Mouse (Mus musculus) cerebellum, adult 18-20 months (tissue): ENCODE measurements around the gene Lrp1.

Source experiments
- DNase-seq, 2 experiments: peaks; one replicate each; pipeline ENCODE4 v3.0.0; 2021

Gene Lrp1

GRCm38 (mm10) chr10:127496156-127496555 is 124.8 kb downstream of the Lrp1 start:
- DNase-seq, result no peak

GRCm38 (mm10) chr10:127492118-127492517 is 128.8 kb downstream of the Lrp1 start:
- DNase-seq, result no peak

- DNase-seq, result peak; percentile 53 to 58
Observed at GRCm38 (mm10) chr10:127491128-127491512, 129.8 kb downstream of the Lrp1 start.

- DNase-seq, result no peak
Observed at GRCm38 (mm10) chr10:127490160-127491127, 130.5 kb downstream of the Lrp1 start.

GRCm38 (mm10) chr10:127488856-127489255 is 132.1 kb downstream of the Lrp1 start:
- no peak for DNase-seq
